Comparison of ENCODE assay signal across 26 mouse cellular contexts in the genomic region with DNA sequence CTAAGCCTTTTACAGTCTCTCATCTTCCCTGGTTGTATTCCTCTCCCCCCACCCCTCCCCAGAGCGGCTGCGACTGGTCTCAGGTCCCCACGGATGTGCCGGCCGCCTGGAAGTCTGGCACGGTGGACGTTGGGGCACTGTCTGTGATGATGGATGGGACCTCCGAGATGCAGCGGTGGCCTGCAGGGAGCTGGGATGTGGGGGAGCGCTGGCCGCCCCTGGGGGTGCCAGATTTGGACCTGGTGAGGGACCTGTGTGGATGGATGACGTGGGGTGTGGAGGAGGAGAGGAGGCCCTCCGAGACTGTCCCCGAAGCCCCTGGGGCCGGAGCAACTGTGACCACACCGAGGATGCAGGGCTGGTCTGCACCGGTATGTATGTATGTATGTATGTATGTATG. TPM values are rescaled to one million over a fixed set of nuclear protein-coding genes. Genes with fewer than 3 reads are reported as not detected.
DNase-seq lines count a peak whose midpoint lies in the region; ATAC-seq and TF ChIP-seq lines count a peak whose summit lies in the region.
"Had no signal": no experiment of that assay in that cellular context is flagged by ENCODE, and none has a peak within 500 bp of the region (broad histone marks: within the 10 kb centered on the region; RNA-seq: fewer than 3 reads in every experiment).

No protein-coding gene starts in this region.

- WGBS in kidney, embryonic 15.5 days: 49% methylated on average over 17 of the region's 17 CpGs
- WGBS in small intestine, adult 2 months: 70% methylated on average over 17 of the region's 17 CpGs

- no peak for TF ChIP-seq CTCF in gastrocnemius, adult 2 months (IDR thresholded peaks at IDR 0.05)
- no peak for TF ChIP-seq CTCF in small intestine, adult 2 months (IDR thresholded peaks at IDR 0.05; ENCODE audit: extremely low read depth, insufficient read length, insufficient replicate concordance, low read depth, low read length)

- H3K4me2 ChIP-seq in kidney, embryonic 15.5 days: peak overlapping the region; percentile 14; the same call in 1 of the 2 replicates
- H3K4me2 ChIP-seq: heart, embryonic 13.5 days; liver, embryonic 11.5 days; neural tube, embryonic 15.5 days had no signal

- intact Hi-C loops in gastrocnemius, adult 2 months (cut with DNase I): no loop called here

- H3K4me1 ChIP-seq in kidney, embryonic 15.5 days: peaks cover 47% of the 10 kb centered on the region
- H3K4me1 ChIP-seq in brown adipose tissue, adult 24 weeks (ENCODE audit: control insufficient read depth, insufficient read depth, insufficient read length, low read length): peaks cover 12% of the 10 kb centered on the region
- no peaks in the 10 kb centered on the region; the same call in 1 of the 2 replicates for H3K4me1 ChIP-seq in small intestine, adult 2 months (ENCODE audit: control insufficient read depth, insufficient read depth, insufficient read length, low read length)

- H3K27me3 ChIP-seq in kidney, embryonic 15.5 days: no peaks in the 10 kb centered on the region
- H3K27me3 ChIP-seq in small intestine, adult 2 months (ENCODE audit: control insufficient read depth, insufficient read depth, low read length): 0 out of 2 replicates have a peak, but pooled peaks cover 7% of the 10 kb centered on the region
- H3K27me3 ChIP-seq: neural tube, embryonic 15.5 days; Patski had no signal

- no peak for DNase-seq in gastrocnemius, adult 2 months
- DNase-seq in gastrocnemius, postnatal 25 days: no peak
- no peak for DNase-seq in kidney, adult 8-10 months
- no peak for DNase-seq in embryo, embryonic 9.5 days (ENCODE audit: extremely low spot score)
- DNase-seq: adrenal gland, adult 8-10 months; cerebellum, adult 11 months; cerebellum, postnatal 14 days; forebrain, postnatal 0 days; heart, adult 18-20 months; heart, postnatal 36 days; left cerebral cortex, postnatal 4 days; lung, adult 18-20 months; midbrain, embryonic 14.5 days; right cerebral cortex, postnatal 4 days; thymus, postnatal 25 days had no signal

- peak overlapping the region; percentile 86; the same call in 1 of the 2 replicates for H3K27ac ChIP-seq in gastrocnemius, adult 2 months
- H3K27ac ChIP-seq in kidney, embryonic 15.5 days: no peak overlapping the region
- H3K27ac ChIP-seq in brown adipose tissue, adult 24 weeks (replicated peaks; ENCODE audit: low read depth, low read length): no peak overlapping the region
- no peak overlapping the region for H3K27ac ChIP-seq in small intestine, adult 2 months (ENCODE audit: insufficient read depth, low read depth, low read length)
- H3K27ac ChIP-seq: heart, embryonic 13.5 days; neural tube, embryonic 15.5 days had no signal

- H3K4me3 ChIP-seq in gastrocnemius, adult 2 months: peak overlapping the region; percentile 57
- H3K4me3 ChIP-seq in kidney, embryonic 15.5 days (replicated peaks): peak overlapping the region; percentile 2; the same call in 1 of the 2 replicates
- 0 out of 2 replicates have a peak overlapping the region, but pooled peaks have one; percentile 32 for H3K4me3 ChIP-seq in brown adipose tissue, adult 24 weeks (ENCODE audit: insufficient read depth, low read depth, low read length)
- H3K4me3 ChIP-seq in small intestine, adult 2 months (ENCODE audit: low read depth, low read length): peak overlapping the region; percentile 41
- H3K4me3 ChIP-seq: forebrain, embryonic 10.5 days; heart, embryonic 13.5 days; megakaryocyte, embryonic 14.5 days; neural tube, embryonic 15.5 days had no signal

- H3K9me3 ChIP-seq in kidney, embryonic 15.5 days (replicated peaks): no peaks in the 10 kb centered on the region
- H3K9me3 ChIP-seq: heart, embryonic 13.5 days; megakaryocyte, embryonic 14.5 days; neural tube, embryonic 15.5 days had no signal

- no peaks in the 10 kb centered on the region for H3K36me3 ChIP-seq in kidney, embryonic 15.5 days
- no peaks in the 10 kb centered on the region for H3K36me3 ChIP-seq in small intestine, adult 2 months (ENCODE audit: control insufficient read depth, insufficient read depth, low read length)
- H3K36me3 ChIP-seq: forebrain, embryonic 10.5 days; heart, embryonic 13.5 days; neural tube, embryonic 15.5 days had no signal

- no peak for TF ChIP-seq POLR2A in small intestine, adult 2 months (IDR thresholded peaks at IDR 0.05; ENCODE audit: low read depth, low read length)

- no peak overlapping the region for H3K9ac ChIP-seq in kidney, embryonic 15.5 days
- H3K9ac ChIP-seq: forebrain, postnatal 0 days; heart, embryonic 13.5 days; neural tube, embryonic 15.5 days had no signal

- no peak for ATAC-seq in kidney, embryonic 15.5 days (replicated peaks; ENCODE audit: low FRiP score)
- ATAC-seq: CD4-positive, CD25-positive, alpha-beta regulatory T cell, adult 4 months; forebrain, postnatal 0 days; inflammation-experienced regulatory T-cells, adult 6 months; Patski had no signal

RNA-seq across cellular contexts. Expression of a gene that starts 2.7 kb away (rescaled TPM):
- total RNA-seq in gastrocnemius, adult 2 months (2021): 1 to 10 TPM; 4.3 to 8.7 TPM
- 10 to 100 TPM; 10.1 to 11.6 TPM for total RNA-seq in gastrocnemius, postnatal 25 days (2021)
- 1.9 and 2.7 TPM in 2 replicates for polyA plus RNA-seq in kidney, embryonic 15.5 days (2015; fragmentation: Nextera tagmentation; extraction: Ambion mirVana)
- polyA plus RNA-seq in brown adipose tissue, adult 24 weeks (2012; ENCODE audit: insufficient read depth, insufficient read length, missing spikeins): 4.9 and 5.5 TPM in 2 replicates
- polyA plus RNA-seq in small intestine, adult 2 months (2012; rRNA removed): 3.3 and 4.5 TPM in 2 replicates
- polyA plus RNA-seq: inflammation-experienced regulatory T-cells, adult 6 months had no signal

RNA-seq across cellular contexts. Expression of a gene that starts 6.5 kb away (rescaled TPM):
- 1 to 10 TPM; 2.7 to 5.9 TPM for total RNA-seq in gastrocnemius, adult 2 months (2021)
- total RNA-seq in gastrocnemius, postnatal 25 days (2021): 1 to 10 TPM; 3.7 to 5.2 TPM
- 4.2 and 5.3 TPM in 2 replicates for polyA plus RNA-seq in kidney, embryonic 15.5 days (2015; fragmentation: Nextera tagmentation; extraction: Ambion mirVana)
- polyA plus RNA-seq in brown adipose tissue, adult 24 weeks (2012; ENCODE audit: insufficient read depth, insufficient read length, missing spikeins): 1.8 TPM in 1 of 2 replicates, not detected in the other
- polyA plus RNA-seq in small intestine, adult 2 months (2012; rRNA removed): 4.3 and 6.2 TPM in 2 replicates

RNA-seq across cellular contexts. Expression of a gene that starts 13.3 kb away (rescaled TPM):
- 10 to 100 TPM in 1 of 2 experiments, 1 to 10 TPM in 1; 8.5 to 10.7 TPM for total RNA-seq in gastrocnemius, adult 2 months (2021)
- total RNA-seq in gastrocnemius, postnatal 25 days (2021): 1 to 10 TPM; 6.8 to 8.3 TPM
- polyA plus RNA-seq in kidney, embryonic 15.5 days (2015; fragmentation: Nextera tagmentation; extraction: Ambion mirVana): 4.0 and 4.1 TPM in 2 replicates
- polyA plus RNA-seq in brown adipose tissue, adult 24 weeks (2012; ENCODE audit: insufficient read depth, insufficient read length, missing spikeins): 3.2 and 3.4 TPM in 2 replicates
- 15.7 and 41.4 TPM in 2 replicates for polyA plus RNA-seq in small intestine, adult 2 months (2012; rRNA removed)

RNA-seq across cellular contexts. Expression of a gene that starts 22.0 kb away (rescaled TPM):
- under 1 TPM; 0.17 to 0.38 TPM for total RNA-seq in gastrocnemius, adult 2 months (2021)
- total RNA-seq in gastrocnemius, postnatal 25 days (2021): under 1 TPM; 0.21 to 0.36 TPM
- polyA plus RNA-seq in kidney, embryonic 15.5 days (2015; fragmentation: Nextera tagmentation; extraction: Ambion mirVana): not detected in 2 replicates
- polyA plus RNA-seq in brown adipose tissue, adult 24 weeks (2012; ENCODE audit: insufficient read depth, insufficient read length, missing spikeins): not detected in 2 replicates
- polyA plus RNA-seq in small intestine, adult 2 months (2012; rRNA removed): not detected in 2 replicates
- total RNA-seq: heart, adult 18-20 months; heart, postnatal 36 days had no signal
- polyA plus RNA-seq: CD4-positive, CD25-positive, alpha-beta regulatory T cell, adult 4 months; heart, embryonic 13.5 days; inflammation-experienced regulatory T-cells, adult 6 months; Patski had no signal

RNA-seq across cellular contexts. Expression of a gene that starts 35.9 kb away (rescaled TPM):
- 10 to 100 TPM; 36.7 to 77.0 TPM for total RNA-seq in gastrocnemius, adult 2 months (2021)
- 10 to 100 TPM; 29.0 to 60.0 TPM for total RNA-seq in gastrocnemius, postnatal 25 days (2021)
- 0.19 and 0.27 TPM in 2 replicates for polyA plus RNA-seq in kidney, embryonic 15.5 days (2015; fragmentation: Nextera tagmentation; extraction: Ambion mirVana)
- 5.4 and 8.1 TPM in 2 replicates for polyA plus RNA-seq in brown adipose tissue, adult 24 weeks (2012; ENCODE audit: insufficient read depth, insufficient read length, missing spikeins)
- polyA plus RNA-seq in small intestine, adult 2 months (2012; rRNA removed): 0.06 and 0.11 TPM in 2 replicates
- total RNA-seq: forebrain, postnatal 0 days; left cerebral cortex, postnatal 4 days had no signal
- polyA plus RNA-seq: CD4-positive, CD25-positive, alpha-beta regulatory T cell, adult 4 months; forebrain, postnatal 0 days; midbrain, embryonic 14.5 days had no signal

Comparison
In these comparisons a context has a peak if more than half of its experiments do, and no peak if none do; other contexts are left out.
1. H3K4me3 ChIP-seq: peak in every context shown above with its lines; median percentile 57 in gastrocnemius, adult 2 months; 41 in small intestine, adult 2 months; 32 in brown adipose tissue, adult 24 weeks; 2 in kidney, embryonic 15.5 days.